Mouse (Mus musculus) olfactory bulb, adult 2 months (tissue): Measurements from ENCODE around the gene Ddx43.

ENCODE experiments used
- CTCF ChIP-seq: fragments of 200-500 bp; IDR thresholded peaks from 2 replicates; pipeline ENCODE4 v1.5.1; 2012; ENCODE audit warnings: low read depth, mild to moderate bottlenecking, low read length, moderate library complexity; ENCODE audit not compliant: insufficient read depth
- POLR2A ChIP-seq: fragments of 200-500 bp; IDR thresholded peaks from 2 replicates; pipeline ENCODE4 v1.6.1; 2012; ENCODE audit warnings: mild to moderate bottlenecking, low read depth, low read length, moderate library complexity; ENCODE audit not compliant: insufficient read depth

- TF ChIP-seq POLR2A: no peak
- no peak for TF ChIP-seq CTCF
Measured at GRCm38 (mm10) chr9:78347004-78347403, 48.6 kb upstream of the Ddx43 start.
